Mouse (Mus musculus) intestine, embryonic 15.5 days (tissue): Measurements from ENCODE around the gene Prokr2. TPM values are rescaled to one million over a fixed set of nuclear protein-coding genes. Genes with fewer than 3 reads are reported as not detected.
A peak's percentile ranks its signal among the peaks of the same experiment; 100 is the strongest.
"Not testable (repeated sequence)": the region's sequence is repeated elsewhere in the genome, so short reads cannot be mapped to it uniquely, and the experiment has no call there.

Source experiments
- ATAC-seq: fragments of 200-750 bp; cut with Nextera tagmentation; 2 replicates; pipeline ENCODE4 v1.8.0; 2017; ENCODE audit warnings: moderate TSS enrichment, moderate library complexity
- H3K27ac ChIP-seq: fragments of 300-500 bp; sonication (generic); 2 replicates; pipeline ENCODE4 v1.5.1; 2015; ENCODE audit warnings: mild to moderate bottlenecking, inconsistent platforms
- H3K27me3 ChIP-seq: fragments of 300-500 bp; sonication (generic); replicated peaks from 2 replicates; pipeline ENCODE4 v1.6.1; 2015; ENCODE audit warnings: inconsistent platforms
- H3K36me3 ChIP-seq: fragments of 300-500 bp; sonication (generic); 2 replicates; pipeline ENCODE4 v1.6.1; 2015; ENCODE audit warnings: inconsistent platforms
- H3K4me1 ChIP-seq: fragments of 300-500 bp; sonication (generic); replicated peaks from 2 replicates; pipeline ENCODE4 v1.6.1; 2015; ENCODE audit warnings: inconsistent platforms
- H3K4me2 ChIP-seq: fragments of 300-500 bp; sonication (generic); replicated peaks from 2 replicates; pipeline ENCODE4 v1.6.1; 2015; ENCODE audit warnings: mild to moderate bottlenecking, inconsistent platforms
- H3K4me3 ChIP-seq: fragments of 300-500 bp; sonication (generic); replicated peaks from 2 replicates; pipeline ENCODE4 v1.5.1; 2015; ENCODE audit warnings: inconsistent platforms
- H3K9ac ChIP-seq: fragments of 300-500 bp; sonication (generic); 2 replicates; pipeline ENCODE4 v1.6.1; 2015; ENCODE audit warnings: inconsistent platforms
- H3K9me3 ChIP-seq: fragments of 300-500 bp; sonication (generic); 2 replicates; pipeline ENCODE4 v1.6.1; 2016; ENCODE audit warnings: inconsistent platforms
- WGBS: fragments of 180-500 bp; shearing (Covaris S2); methylation state at CpG from one replicate; pipeline ENCODE4 v1.1.7; 2015; 5-methylcytosine and 5-hydroxymethylcytosine counted together
- polyA plus RNA-seq: library from polyadenylated mRNA; unstranded; fragments of >200 nt; fragmentation: Nextera tagmentation; extraction: Ambion mirVana; gene quantifications from 2 replicates; pipeline ENCODE4 v1.2.1, GENCODE M21; 2015

Prokr2 gene
- polyA plus RNA-seq, 1 experiment from 2014 or later: 0.34 TPM

- no peaks in the 10 kb centered on the region for H3K36me3 ChIP-seq
- 67% methylated on average over 4 of the region's 4 CpGs for WGBS
- no peaks in the 10 kb centered on the region for H3K9me3 ChIP-seq
- H3K9ac ChIP-seq: no peak overlapping the region
- no peak overlapping the region for H3K4me2 ChIP-seq
- H3K4me3 ChIP-seq: no peak overlapping the region
- ATAC-seq: no peak
- H3K27me3 ChIP-seq: no peaks in the 10 kb centered on the region
- no peak overlapping the region for H3K27ac ChIP-seq
- H3K4me1 ChIP-seq: no peaks in the 10 kb centered on the region
Measured at GRCm38 (mm10) chr2:132323541-132323940, 61.7 kb downstream of the Prokr2 start.

- Histone ChIP-seq H3K27me3 (no peaks in the 10 kb centered on the region), H3K9ac (no peak overlapping the region), H3K27ac (no peak overlapping the region), H3K4me3 (no peak overlapping the region), H3K4me2 (no peak overlapping the region), H3K36me3 (no peaks in the 10 kb centered on the region), H3K4me1 (no peaks in the 10 kb centered on the region), H3K9me3 (no peaks in the 10 kb centered on the region)
- ATAC-seq: no peak
- WGBS: 79% methylated on average over 5 of the region's 5 CpGs
Measured at GRCm38 (mm10) chr2:132320516-132320915, 64.7 kb downstream of the Prokr2 start.

- H3K9ac ChIP-seq: no peak overlapping the region
- ATAC-seq: no peak
- WGBS: 89% methylated on average over 1 of the region's 1 CpGs
Measured at GRCm38 (mm10) chr2:132317178-132317577, 68.1 kb downstream of the Prokr2 start.

GRCm38 (mm10) chr2:132316041-132316808 lies 69.0 kb downstream of the Prokr2 start:
- no peaks in the 10 kb centered on the region for H3K36me3 ChIP-seq
- H3K4me3 ChIP-seq: no peak overlapping the region
- H3K9me3 ChIP-seq: no peaks in the 10 kb centered on the region
- ATAC-seq: peak; percentile 49; the same call in 1 of the 2 replicates
- H3K4me1 ChIP-seq: no peaks in the 10 kb centered on the region
- no peak overlapping the region for H3K4me2 ChIP-seq
- no peaks in the 10 kb centered on the region for H3K27me3 ChIP-seq
- H3K9ac ChIP-seq: no peak overlapping the region
- no peak overlapping the region for H3K27ac ChIP-seq
- 42% methylated on average over 8 of the region's 8 CpGs for WGBS

More at GRCm38 (mm10) chr2:132317178-132317577, 68.1 kb downstream of the Prokr2 start:
- no peaks in the 10 kb centered on the region for H3K27me3 ChIP-seq
- no peak overlapping the region for H3K27ac ChIP-seq
- H3K4me3 ChIP-seq: no peak overlapping the region
- no peaks in the 10 kb centered on the region for H3K9me3 ChIP-seq
- no peaks in the 10 kb centered on the region for H3K4me1 ChIP-seq
- no peak overlapping the region for H3K4me2 ChIP-seq
- no peaks in the 10 kb centered on the region for H3K36me3 ChIP-seq

GRCm38 (mm10) chr2:132314057-132314456 lies 71.2 kb downstream of the Prokr2 start:
- not testable (repeated sequence) for H3K4me2 ChIP-seq, ATAC-seq, H3K9me3 ChIP-seq, H3K9ac ChIP-seq, H3K36me3 ChIP-seq, H3K4me1 ChIP-seq, H3K27me3 ChIP-seq, H3K4me3 ChIP-seq, H3K27ac ChIP-seq
- 87% methylated on average over 8 of the region's 8 CpGs for WGBS

GRCm38 (mm10) chr2:132313568-132313967 lies 71.7 kb downstream of the Prokr2 start:
- no peak overlapping the region for H3K4me2 ChIP-seq
- no peak overlapping the region for H3K9ac ChIP-seq
- H3K4me3 ChIP-seq: no peak overlapping the region
- no peaks in the 10 kb centered on the region for H3K27me3 ChIP-seq
- WGBS: 93% methylated on average over 2 of the region's 2 CpGs
- no peaks in the 10 kb centered on the region for H3K36me3 ChIP-seq
- H3K4me1 ChIP-seq: no peaks in the 10 kb centered on the region
- no peak overlapping the region for H3K27ac ChIP-seq
- ATAC-seq: no peak
- H3K9me3 ChIP-seq: no peaks in the 10 kb centered on the region

- ATAC-seq: no peak
Measured at GRCm38 (mm10) chr2:132312616-132313015, 72.6 kb downstream of the Prokr2 start.

GRCm38 (mm10) chr2:132309398-132309930 lies 75.8 kb downstream of the Prokr2 start:
- Histone ChIP-seq H3K4me2 (no peak overlapping the region), H3K4me1 (no peaks in the 10 kb centered on the region), H3K36me3 (peaks cover 8% of the 10 kb centered on the region; the same call in 1 of the 2 replicates), H3K27me3 (no peaks in the 10 kb centered on the region), H3K27ac (no peak overlapping the region), H3K9ac (no peak overlapping the region), H3K9me3 (no peaks in the 10 kb centered on the region), H3K4me3 (no peak overlapping the region)
- no peak for ATAC-seq
- WGBS: 95% methylated on average over 6 of the region's 6 CpGs

More at GRCm38 (mm10) chr2:132312616-132313015, 72.6 kb downstream of the Prokr2 start:
- Histone ChIP-seq H3K36me3 (no peaks in the 10 kb centered on the region), H3K4me2 (no peak overlapping the region), H3K27me3 (no peaks in the 10 kb centered on the region), H3K9me3 (no peaks in the 10 kb centered on the region), H3K4me1 (no peaks in the 10 kb centered on the region), H3K4me3 (no peak overlapping the region), H3K27ac (no peak overlapping the region), H3K9ac (no peak overlapping the region)
- WGBS: 77% methylated on average over 5 of the region's 5 CpGs

GRCm38 (mm10) chr2:132308829-132309228 lies 76.4 kb downstream of the Prokr2 start:
- H3K4me1 ChIP-seq: no peaks in the 10 kb centered on the region
- no peak overlapping the region for H3K9ac ChIP-seq
- H3K9me3 ChIP-seq: no peaks in the 10 kb centered on the region
- H3K36me3 ChIP-seq: peaks cover 12% of the 10 kb centered on the region; the same call in 1 of the 2 replicates
- H3K4me2 ChIP-seq: no peak overlapping the region
- no peaks in the 10 kb centered on the region for H3K27me3 ChIP-seq
- whole genome bisulfite sequencing: 93% methylated on average over 6 of the region's 6 CpGs
- ATAC-seq: no peak
- no peak overlapping the region for H3K27ac ChIP-seq
- H3K4me3 ChIP-seq: no peak overlapping the region

GRCm38 (mm10) chr2:132307213-132307843 lies 77.9 kb downstream of the Prokr2 start:
- Histone ChIP-seq H3K4me2 (no peak overlapping the region), H3K27ac (no peak overlapping the region), H3K9me3 (no peaks in the 10 kb centered on the region), H3K4me1 (no peaks in the 10 kb centered on the region), H3K4me3 (no peak overlapping the region), H3K36me3 (peaks cover 15% of the 10 kb centered on the region; the same call in 1 of the 2 replicates), H3K9ac (no peak overlapping the region), H3K27me3 (no peaks in the 10 kb centered on the region)
- ATAC-seq: no peak
- 93% methylated on average over 11 of the region's 11 CpGs for WGBS

GRCm38 (mm10) chr2:132305988-132306387 lies 79.3 kb downstream of the Prokr2 start:
- H3K27me3 ChIP-seq: no peaks in the 10 kb centered on the region
- ATAC-seq: 0 out of 2 replicates have a peak, but pooled peaks have one; percentile 31
- no peak overlapping the region for H3K4me3 ChIP-seq
- H3K9me3 ChIP-seq: no peaks in the 10 kb centered on the region
- no peak overlapping the region for H3K4me2 ChIP-seq
- no peak overlapping the region for H3K27ac ChIP-seq
- WGBS: 66% methylated on average over 4 of the region's 4 CpGs
- peaks cover 15% of the 10 kb centered on the region; the same call in 1 of the 2 replicates for H3K36me3 ChIP-seq
- H3K9ac ChIP-seq: no peak overlapping the region
- no peaks in the 10 kb centered on the region for H3K4me1 ChIP-seq

- no peaks in the 10 kb centered on the region for H3K27me3 ChIP-seq
- no peak overlapping the region for H3K4me2 ChIP-seq
- H3K9me3 ChIP-seq: no peaks in the 10 kb centered on the region
- H3K4me3 ChIP-seq: no peak overlapping the region
- H3K4me1 ChIP-seq: no peaks in the 10 kb centered on the region
- no peak for ATAC-seq
- H3K36me3 ChIP-seq: peaks cover 15% of the 10 kb centered on the region; the same call in 1 of the 2 replicates
- WGBS: 89% methylated on average over 7 of the region's 7 CpGs
- no peak overlapping the region for H3K27ac ChIP-seq
- H3K9ac ChIP-seq: no peak overlapping the region
Measured at GRCm38 (mm10) chr2:132305165-132305564, 80.1 kb downstream of the Prokr2 start.
